ENCODE assay signal across 10 mouse cellular contexts in genomic region chr9:69296418-69296817, GRCm38 (mm10).
DNase-seq lines count a peak whose midpoint lies in the region; ATAC-seq and TF ChIP-seq lines count a peak whose summit lies in the region.
"Had no signal": no experiment of that assay in that cellular context is flagged by ENCODE, and none has a peak within 500 bp of the region (broad histone marks: within the 10 kb centered on the region; RNA-seq: fewer than 3 reads in every experiment).

No protein-coding gene starts in this region.

- peak; percentile 98 for TF ChIP-seq CTCF in heart, adult 2 months (IDR thresholded peaks at IDR 0.05)

- no peak overlapping the region for H3K9ac ChIP-seq in heart, adult 2 months (ENCODE audit: low read depth, low read length)
- H3K9ac ChIP-seq: heart, embryonic 13.5 days had no signal

- intact Hi-C loops in heart, adult 2 months (cut with DNase I) = loop anchor here (2.0 to 10.0 kb wide), 3 partner anchors 330 to 1282 kb away; no protein-coding TSS in a partner anchor
- intact Hi-C loops in heart, postnatal 25 days (cut with DNase I) = loop anchor here (5.0 to 10.0 kb wide), 5 partner anchors 172 to 1282 kb away; no protein-coding TSS in a partner anchor

- H3K79me2 ChIP-seq in heart, adult 2 months (replicated peaks; ENCODE audit: control insufficient read depth, insufficient read depth, low read length) = peaks cover 3% of the 10 kb centered on the region

- peaks cover 7% of the 10 kb centered on the region for H3K36me3 ChIP-seq in heart, adult 2 months (ENCODE audit: control insufficient read depth, insufficient read depth, low read length)
- H3K36me3 ChIP-seq: heart, embryonic 13.5 days had no signal

- no peak overlapping the region for H3K27ac ChIP-seq in heart, adult 2 months
- H3K27ac ChIP-seq: heart, embryonic 13.5 days had no signal

- 10% methylated on average over 2 of the region's 2 CpGs for WGBS in heart, adult 2 months

- H3K27me3 ChIP-seq in heart, adult 2 months (ENCODE audit: control insufficient read depth, insufficient read depth, low read length) = no peaks in the 10 kb centered on the region

- peaks cover 10% of the 10 kb centered on the region for H3K4me1 ChIP-seq in heart, adult 2 months (ENCODE audit: control insufficient read depth, insufficient read depth, low read length)
- H3K4me1 ChIP-seq: megakaryocyte, embryonic 14.5 days had no signal

- peak; percentile 49 to 61 for DNase-seq in heart, adult 2 months
- DNase-seq in heart, postnatal 25 days (ENCODE audit: low spot score) = no peak
- peak; percentile 9 to 31 for DNase-seq in B cell, adult 2 months
- peak; percentile 61 to 82 for DNase-seq in adrenal gland, postnatal 36 days
- peak; percentile 44 to 47 for DNase-seq in gastrocnemius, adult 8-10 months (ENCODE audit: low spot score in 2 of 2)
- peak; percentile 66 to 76 for DNase-seq in layer of hippocampus, postnatal 10 days (ENCODE audit: low spot score in 2 of 2)
- DNase-seq in retina, embryonic 14.5 days (ENCODE audit: low spot score) = peak; percentile 86

- TF ChIP-seq POLR2A in heart, adult 2 months (IDR thresholded peaks at IDR 0.05; ENCODE audit: insufficient read depth, low read depth, low read length) = no peak

- 0 out of 2 replicates have a peak, but pooled peaks have one; percentile 39 for TF ChIP-seq EP300 in heart, adult 2 months (IDR thresholded peaks at IDR 0.05; ENCODE audit: insufficient read depth, low read depth, low read length)

- no peak for ATAC-seq in inflammation-experienced regulatory T-cells, adult 6 months

- no peak overlapping the region for H3K4me3 ChIP-seq in heart, adult 2 months
- H3K4me3 ChIP-seq: heart, embryonic 13.5 days; megakaryocyte, embryonic 14.5 days had no signal
